Mouse (Mus musculus): Measurements from ENCODE around the gene Cnga1. TPM values are rescaled to one million over a fixed set of nuclear protein-coding genes. Genes with fewer than 3 reads are reported as not detected.

The Cnga1 gene
- 1 to 10 TPM in 2 of 3 experiments, under 1 TPM in 1; 0.94 to 1.7 (median 1.3) TPM for polyA plus RNA-seq (2017; shearing (Covaris generic))

DNA sequence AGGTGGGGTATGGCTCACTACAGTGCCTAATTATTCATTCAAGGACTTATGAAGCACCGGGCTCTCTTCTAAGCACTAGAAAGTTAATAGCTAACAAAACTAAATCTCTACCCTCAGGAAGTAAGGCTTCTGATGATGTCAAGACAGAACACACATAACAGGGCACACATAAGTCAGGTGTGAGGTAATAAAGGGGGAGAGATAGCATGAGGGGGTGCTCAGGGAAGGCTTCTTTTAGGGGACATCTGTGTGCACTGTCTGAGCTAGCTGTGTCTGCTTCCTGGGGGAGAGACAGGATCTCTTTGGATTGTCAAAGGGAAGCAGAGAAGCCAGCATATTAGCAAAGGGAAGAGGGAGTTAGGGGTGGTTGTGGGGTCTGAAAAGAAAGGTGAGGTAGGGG is at the start of gene Cnga1:
TSS of gene Cnga1 (minus strand) at position 101 of the 400 bp plus-strand sequence.
- ATAC-seq, result no peak

- ATAC-seq, result no peak
These were observed 46.4 kb upstream of the Cnga1 start for GRCm38 (mm10) chr5:72690516-72690915.

- ATAC-seq, result no peak
These were observed 45.5 kb upstream of the Cnga1 start for GRCm38 (mm10) chr5:72689556-72689955.

DNA sequence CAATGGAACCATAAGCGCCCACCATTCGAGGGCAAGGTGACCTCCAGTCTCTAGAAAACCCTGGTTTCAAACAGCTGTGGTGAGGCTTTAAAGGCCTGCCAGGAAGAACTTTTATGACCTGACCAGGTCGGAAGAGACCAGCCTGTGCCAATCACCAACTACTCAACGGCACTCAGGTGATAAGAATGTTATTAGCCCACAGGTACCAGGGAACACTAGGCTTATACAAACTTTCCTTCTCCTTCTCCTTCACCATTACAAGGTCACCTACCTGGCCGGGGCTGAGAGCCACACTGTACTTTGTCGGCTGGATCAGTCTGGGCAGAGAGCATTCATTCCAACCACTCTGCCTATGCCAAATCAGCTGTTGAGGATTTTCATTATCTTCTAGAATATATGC is 37.4 kb upstream of the Cnga1 start:
- no peak for ATAC-seq

- ATAC-seq, result no peak
These were observed 31.0 kb upstream of the Cnga1 start for GRCm38 (mm10) chr5:72674994-72675542.

DNA sequence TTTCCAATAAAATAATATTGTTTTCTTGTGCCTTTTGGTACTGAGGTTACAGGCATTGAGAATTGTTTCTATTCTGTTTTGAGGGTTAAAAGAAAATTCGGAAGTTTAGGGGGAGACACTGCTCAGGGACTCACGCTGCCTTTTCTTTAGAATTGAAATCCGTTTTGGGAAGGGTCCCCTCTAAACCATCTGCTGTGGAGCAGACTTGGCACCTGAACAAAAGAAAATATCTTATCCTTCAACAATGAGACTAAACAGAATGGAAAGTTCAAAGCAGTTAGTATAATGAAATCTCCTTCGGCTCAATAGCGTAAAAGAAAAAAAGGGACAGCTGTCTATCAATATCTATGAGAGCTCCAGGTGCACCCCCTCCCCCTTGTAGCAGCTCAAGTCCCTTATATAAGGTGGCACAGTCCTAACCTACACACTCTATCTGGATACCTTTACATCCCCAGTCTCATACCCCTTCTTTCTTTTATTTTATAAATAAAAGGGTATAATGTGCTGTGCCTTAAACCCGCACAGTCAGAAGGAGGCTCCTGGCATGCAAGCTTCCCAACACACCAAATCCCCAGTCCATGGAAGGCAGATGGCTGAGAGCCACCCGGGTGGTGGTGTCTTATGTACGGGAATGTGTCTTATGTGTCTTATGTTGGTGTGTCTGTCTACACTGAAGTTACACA is 27.1 kb upstream of the Cnga1 start:
- ATAC-seq, result no peak

DNA sequence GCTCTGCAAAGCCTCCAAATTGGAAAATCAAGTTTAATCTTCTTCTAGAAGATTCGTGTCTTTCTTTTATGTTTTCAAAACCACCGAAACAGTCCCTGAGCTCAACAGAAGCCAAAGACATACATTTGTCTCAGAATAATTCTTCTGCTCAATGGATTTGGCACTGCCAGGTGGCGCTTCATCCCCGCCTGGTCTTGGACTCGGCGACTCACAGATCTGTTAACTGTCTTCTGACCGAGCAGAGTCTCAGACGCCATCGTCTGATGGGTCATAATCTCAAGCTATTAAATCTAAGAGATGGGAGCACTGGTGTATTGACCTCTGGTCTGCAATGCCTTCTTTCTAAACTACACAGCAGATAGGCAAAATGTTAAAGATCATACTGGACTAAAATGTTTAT is 24.3 kb upstream of the Cnga1 start:
- no peak for ATAC-seq

GRCm38 (mm10) chr5:72666428-72666827 is 22.4 kb upstream of the Cnga1 start:
- ATAC-seq, result no peak

DNA sequence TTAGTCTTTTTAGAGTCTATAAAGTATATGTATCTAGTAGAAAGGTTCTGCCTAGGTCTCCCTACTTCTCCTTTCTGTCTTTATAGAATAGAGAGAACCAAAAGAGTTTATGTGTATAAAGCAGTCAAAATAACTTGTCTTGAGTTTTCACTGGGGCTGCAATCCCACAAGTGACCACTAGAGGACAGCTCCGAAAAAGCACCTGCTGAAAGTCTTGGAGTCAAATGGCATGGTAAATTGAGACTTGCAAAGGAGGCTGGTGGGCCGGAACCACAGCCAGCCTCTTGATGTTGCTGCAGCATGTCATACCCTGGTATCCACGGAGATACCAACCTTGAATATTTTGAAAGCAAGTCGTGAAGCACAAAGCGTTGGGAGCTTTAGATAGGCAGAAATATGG is 21.2 kb upstream of the Cnga1 start:
- ATAC-seq, result peak; percentile 65

DNA sequence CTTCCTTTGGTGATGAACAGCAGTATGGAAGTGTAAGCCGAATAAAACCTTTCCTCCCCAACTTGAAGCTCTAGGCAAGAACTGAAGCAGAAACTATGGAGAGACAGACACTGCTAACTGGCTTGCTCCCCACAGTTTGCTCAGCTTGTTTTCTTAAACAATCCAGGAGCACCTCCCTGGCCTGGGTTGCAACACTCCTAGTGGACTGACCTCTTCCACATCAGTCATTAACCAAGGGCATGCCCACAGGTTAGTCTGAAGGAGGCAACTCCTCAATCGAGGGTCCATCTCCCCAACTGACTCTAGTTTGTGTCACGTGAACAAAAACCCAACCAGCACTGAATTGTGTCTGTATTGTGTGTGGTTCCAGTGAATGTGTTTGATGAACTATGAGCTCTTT is 20.8 kb upstream of the Cnga1 start:
- ATAC-seq, result peak; percentile 14

DNA sequence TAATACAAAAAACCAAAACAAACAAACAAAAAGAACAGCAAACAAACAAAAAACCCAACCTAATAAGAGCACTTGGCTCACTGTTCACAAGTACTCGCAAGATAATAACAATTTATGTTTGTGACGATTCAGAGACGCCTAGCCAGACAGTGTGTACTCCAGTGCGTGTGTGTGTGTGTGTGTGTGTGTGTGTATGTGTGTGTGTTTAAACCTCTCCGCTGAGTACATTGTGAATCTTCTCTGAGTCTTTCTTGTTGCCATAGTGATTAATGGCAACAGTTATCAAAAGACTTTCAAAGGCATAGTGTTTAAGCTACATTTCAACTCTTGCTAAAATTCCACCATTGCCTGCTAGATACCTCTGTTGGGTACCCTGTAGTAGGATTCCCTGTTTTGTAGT is 20.1 kb upstream of the Cnga1 start:
- no peak for ATAC-seq

DNA sequence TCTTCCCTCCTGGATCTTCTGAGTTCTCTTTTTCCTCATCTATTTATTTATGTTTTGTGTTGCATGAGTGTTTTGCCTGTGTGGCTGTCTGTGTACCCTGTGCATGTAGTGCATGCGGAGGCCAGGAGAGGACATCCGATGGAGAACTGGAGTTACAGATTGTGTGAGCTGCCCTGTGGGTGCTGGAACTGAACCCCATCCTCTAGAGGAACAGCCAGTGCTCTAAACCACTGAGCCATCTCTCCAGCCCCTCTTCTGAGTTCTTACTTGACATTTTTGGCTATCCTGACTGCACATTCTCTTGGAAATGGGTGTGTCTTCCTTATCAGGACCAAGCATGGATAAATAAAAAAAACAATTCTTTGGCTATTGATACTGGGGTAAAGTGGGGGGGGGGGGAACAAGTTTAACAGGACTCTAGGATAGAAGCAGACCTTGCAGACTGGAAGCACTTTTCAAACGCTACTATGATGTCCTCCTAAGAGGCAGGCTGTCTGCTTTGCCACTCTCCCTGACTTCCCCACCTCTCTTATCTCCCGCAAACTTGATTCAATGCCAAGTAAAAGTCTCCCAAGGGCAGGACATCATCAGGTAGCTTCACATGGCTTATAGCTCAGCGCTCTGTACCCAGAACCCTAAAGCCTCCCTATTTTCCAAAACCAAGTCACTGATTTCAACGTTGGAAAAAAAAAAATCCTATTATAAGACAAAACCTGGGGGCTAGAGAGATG is 17.1 kb upstream of the Cnga1 start:
- ATAC-seq, result no peak

DNA sequence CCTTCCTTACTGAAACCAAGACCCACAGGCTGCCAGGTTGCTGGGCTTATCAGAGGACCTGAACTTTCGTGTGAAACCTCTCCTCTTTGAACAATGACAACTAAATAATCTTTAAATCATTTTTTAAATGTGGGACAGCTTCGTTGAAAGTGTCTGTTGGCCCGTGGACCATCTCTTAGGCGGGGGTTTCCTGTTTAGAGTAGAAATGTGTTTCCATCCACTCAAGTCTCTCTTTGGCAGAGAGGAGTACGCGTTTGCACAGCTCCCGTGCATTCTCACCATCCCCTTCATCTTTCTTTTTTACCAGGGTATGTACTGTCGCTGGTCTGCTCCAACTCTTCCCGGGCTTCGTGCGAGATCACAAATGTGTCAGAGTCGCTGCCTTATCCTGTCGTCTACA is 14.3 kb upstream of the Cnga1 start:
- peak; percentile 58 for ATAC-seq

- ATAC-seq, result no peak
These were observed 12.3 kb upstream of the Cnga1 start for GRCm38 (mm10) chr5:72656270-72656791.

- ATAC-seq, result no peak
These were observed 9.1 kb upstream of the Cnga1 start for GRCm38 (mm10) chr5:72653068-72653674.

- ATAC-seq, result no peak
These were observed 5.1 kb upstream of the Cnga1 start for GRCm38 (mm10) chr5:72648987-72649735.

DNA sequence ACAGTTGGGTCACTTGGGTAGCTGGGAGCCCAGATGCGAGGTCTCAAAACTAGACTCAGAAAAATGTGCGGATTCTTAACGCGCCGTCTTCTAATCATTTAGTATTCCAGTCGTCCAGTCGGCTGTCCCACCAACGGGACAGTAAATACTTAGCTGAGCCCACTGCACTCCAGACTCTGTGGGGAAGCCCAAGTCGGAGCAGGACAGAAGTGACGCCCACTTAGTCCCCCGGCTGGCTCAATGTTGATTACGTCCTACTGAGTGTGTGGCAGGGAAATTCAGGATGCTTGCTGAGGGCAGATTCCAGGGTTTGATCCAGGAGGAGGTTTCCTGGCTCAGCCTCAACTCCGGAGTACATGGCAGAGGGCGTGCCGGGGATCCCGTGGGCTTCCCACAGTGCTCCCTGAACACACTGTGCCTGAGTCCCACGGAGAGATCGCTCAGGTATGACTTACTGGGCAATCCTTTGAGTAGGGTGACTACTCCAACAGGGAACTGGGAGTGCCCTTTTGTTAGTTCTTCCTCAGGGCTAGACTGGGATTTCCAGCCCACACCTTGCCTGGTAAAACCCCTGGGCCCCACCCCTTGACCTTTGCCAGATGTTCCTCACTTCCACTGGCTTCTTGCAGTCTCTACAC is 4.0 kb upstream of the Cnga1 start:
- ATAC-seq, result peak; percentile 8

- ATAC-seq, result peak; percentile 95
These were observed 3.4 kb upstream of the Cnga1 start, which contains the start of gene Nipal1 for GRCm38 (mm10) chr5:72647418-72647907. Gene Nipal1, plus strand, starts transcription at chr5:72647795.

DNA sequence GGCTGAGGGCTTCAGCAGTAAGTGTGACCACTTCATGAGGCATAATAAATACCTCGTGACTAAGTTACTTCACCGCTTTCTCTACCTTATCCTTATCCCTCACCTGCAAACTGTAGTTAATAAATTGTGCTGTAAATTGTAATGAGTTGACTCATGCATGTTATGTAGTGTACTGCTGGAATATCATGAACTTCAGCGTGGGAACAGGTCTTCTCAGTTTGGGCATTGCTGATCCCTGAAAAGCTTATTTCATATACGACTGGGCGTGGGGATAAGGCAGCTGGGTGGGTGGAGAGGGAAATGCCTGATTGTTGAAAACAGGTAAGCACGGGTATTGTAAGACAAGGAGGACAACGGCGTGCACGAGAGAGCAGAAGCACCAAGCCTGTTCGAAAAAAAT is 2.9 kb upstream of the Cnga1 start:
- peak; percentile 1 for ATAC-seq

- ATAC-seq, result peak; percentile 38
These were observed 2.1 kb upstream of the Cnga1 start for GRCm38 (mm10) chr5:72646131-72646530.

DNA sequence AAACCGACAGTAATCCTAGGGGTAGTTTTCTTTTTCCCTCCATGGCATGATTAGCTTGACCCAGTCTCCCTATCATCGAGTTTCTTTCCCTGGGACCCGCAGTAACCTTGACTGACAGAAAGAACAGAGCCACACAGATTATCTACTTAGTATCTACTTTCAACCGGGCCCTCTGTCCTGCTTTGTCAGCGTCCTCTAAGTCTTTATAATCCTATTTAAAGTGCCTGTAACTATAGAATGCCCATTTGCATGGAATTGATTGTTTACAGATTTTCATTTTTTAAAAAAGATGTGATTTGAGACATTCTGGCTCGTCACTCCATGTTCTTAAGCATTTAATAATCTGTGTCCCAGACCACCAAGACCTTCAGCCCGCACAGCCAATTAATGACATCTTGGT is 420 bp downstream of the Cnga1 start:
- ATAC-seq, result no peak

- no peak for ATAC-seq
These were observed 4.0 kb downstream of the Cnga1 start for GRCm38 (mm10) chr5:72640072-72640471.
